Mouse (Mus musculus) lung, postnatal 0 days (tissue): ENCODE measurements around the gene Rasgrp1.

Experiments
- CTCF ChIP-seq: IDR thresholded peaks from 2 replicates; pipeline ENCODE4 v1.5.1; 2016; ENCODE audit warnings: antibody characterized with exemption, mild to moderate bottlenecking
- EP300 ChIP-seq: IDR thresholded peaks from 2 replicates; pipeline ENCODE4 v1.6.1; 2016; ENCODE audit warnings: antibody characterized with exemption, mild to moderate bottlenecking, control low read depth

DNA sequence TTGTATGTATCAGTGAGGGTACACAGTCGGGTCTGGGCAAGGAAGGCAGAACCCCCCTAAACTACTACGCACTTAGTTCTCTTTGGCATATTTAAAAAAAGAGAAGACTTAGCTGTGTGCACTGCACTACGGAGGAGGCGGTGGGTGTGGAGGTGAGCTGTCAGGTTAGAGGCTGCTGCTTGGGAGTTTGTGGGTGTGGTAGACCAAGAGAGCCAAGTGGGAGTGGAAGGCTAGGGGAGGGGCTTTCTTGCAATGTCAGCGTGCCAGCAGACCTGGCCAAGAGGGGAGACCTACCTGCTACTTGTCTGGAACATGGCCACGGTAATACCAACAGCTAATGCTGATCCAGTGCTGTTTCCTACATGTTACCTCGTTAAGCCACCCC is 431 bp upstream of the Rasgrp1 start:
- TF ChIP-seq CTCF (no peak), EP300 (no peak)
